Mouse (Mus musculus): ENCODE data around the gene Adamts15. TPM values are rescaled to one million over a fixed set of nuclear protein-coding genes. Genes with fewer than 3 reads are reported as not detected.

Adamts15 gene
- polyA plus RNA-seq, 1 experiment from 2014 or later, result 6.4 TPM

DNA sequence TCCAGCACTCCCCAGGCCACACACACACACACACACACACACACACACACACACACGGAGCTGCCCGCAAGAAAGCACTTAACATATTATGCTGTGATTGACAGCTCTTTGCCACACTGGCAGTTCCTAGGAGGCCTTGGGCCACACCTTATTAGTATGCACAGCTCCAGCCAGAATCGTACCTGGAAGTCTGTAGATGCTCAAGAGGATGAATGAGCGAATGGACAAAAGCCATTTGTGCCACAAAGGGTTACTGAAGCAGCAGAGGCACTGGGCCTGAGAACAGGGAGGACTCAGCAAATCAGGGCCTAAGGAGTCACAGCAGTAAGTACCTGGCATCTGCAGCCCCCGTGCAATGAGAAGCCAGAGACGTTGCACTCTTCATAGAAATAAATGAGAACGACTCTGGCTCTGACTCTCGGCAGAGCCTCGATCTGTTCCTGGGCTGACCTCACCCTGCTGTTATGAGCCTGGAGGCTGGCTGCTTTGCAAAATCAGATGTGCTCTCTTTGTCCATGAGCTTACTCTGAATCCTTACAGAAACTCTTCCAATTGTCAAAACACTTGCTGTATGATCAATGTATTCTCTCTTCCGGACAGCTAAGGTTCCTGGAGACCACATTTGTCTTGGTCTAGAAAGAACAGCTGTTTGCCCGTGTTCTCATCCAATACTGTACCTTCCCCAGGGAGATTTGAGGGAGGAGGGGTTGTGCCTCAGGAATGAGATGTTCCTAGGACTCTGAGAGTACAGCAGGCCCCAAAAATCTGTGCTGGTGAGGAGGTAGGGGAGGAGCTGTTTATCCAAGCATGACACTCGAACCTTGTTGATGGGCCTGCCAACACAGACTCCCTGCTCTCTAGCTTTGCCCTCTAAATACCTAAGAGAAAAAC, 3.5 kb downstream of the Adamts15 start:
- Histone ChIP-seq H3K27ac (no peak overlapping the region), H3K27me3 (ENCODE audit: insufficient read depth, poor library complexity, severe bottlenecking) (peaks cover 38% of the 10 kb centered on the region), H3K9me3 (no peaks in the 10 kb centered on the region), H3K36me3 (no peaks in the 10 kb centered on the region), H3K4me3 (no peak overlapping the region), H3K4me1 (peaks cover 48% of the 10 kb centered on the region)
- DNase-seq (ENCODE audit: low spot score), result no peak
- 53% methylated on average over 12 of the region's 12 CpGs for WGBS

DNA sequence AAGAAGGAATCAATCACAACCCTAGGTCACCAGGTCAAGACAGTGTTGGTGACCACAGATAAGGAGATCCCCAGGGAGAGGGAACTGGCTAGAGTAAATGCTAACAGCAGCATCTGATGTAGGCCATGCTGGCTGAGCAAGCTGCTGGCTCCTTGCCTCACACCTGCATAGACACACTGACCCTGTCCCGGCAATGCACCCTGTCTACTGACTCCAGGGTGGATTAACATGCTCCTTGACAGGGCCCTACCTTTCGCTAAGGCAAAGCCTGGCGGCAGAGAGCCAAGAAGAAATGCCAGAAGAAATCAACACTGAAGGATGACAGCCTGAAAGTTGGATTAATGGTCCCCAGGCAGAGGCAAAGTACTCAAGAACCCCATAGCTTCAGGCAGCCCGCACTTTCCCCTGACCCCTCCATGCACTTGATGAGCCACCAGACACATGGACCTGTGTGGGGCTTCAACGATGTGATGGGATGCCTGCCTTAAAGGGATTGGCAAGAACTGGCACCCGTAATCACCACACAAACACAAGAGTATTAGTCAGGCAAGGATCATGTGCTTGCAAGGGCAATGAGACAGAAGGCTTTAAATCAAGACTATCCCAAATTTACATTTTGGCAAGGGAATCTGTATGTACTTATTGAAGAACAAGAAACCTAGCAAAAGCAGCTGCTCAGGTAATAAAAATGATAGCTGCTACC, 5.8 kb downstream of the Adamts15 start:
- peaks cover 35% of the 10 kb centered on the region for H3K27me3 ChIP-seq (ENCODE audit: insufficient read depth, poor library complexity, severe bottlenecking)
- H3K9me3 ChIP-seq, result no peaks in the 10 kb centered on the region
- no peak overlapping the region for H3K4me3 ChIP-seq
- H3K4me1 ChIP-seq, result peaks cover 33% of the 10 kb centered on the region
- DNase-seq (ENCODE audit: low spot score), result no peak
- H3K27ac ChIP-seq, result no peak overlapping the region
- WGBS, result 75% methylated on average over 6 of the region's 6 CpGs
- peaks cover 3% of the 10 kb centered on the region; the same call in 1 of the 2 replicates for H3K36me3 ChIP-seq

DNA sequence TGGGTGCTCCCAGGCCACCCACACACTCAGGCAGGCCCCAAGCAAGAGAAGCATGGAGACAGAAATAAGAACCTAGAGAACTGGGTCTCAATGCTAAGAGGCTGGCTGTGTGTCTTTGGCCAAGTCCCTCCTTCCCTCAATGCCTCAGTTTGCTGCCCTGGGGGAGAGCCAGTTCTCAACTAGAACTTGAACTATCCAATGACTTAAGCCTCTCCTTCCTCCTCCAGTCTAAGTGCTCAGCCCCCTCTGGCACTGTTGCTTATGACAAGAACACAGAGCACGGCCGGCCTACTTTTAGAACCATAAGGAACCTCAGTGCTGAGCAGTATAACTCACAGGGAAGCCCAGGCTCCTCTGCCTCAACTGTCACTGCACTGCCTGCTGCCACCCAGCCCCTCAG, 8.0 kb downstream of the Adamts15 start:
- WGBS, result 75% methylated on average over 2 of the region's 2 CpGs
- Histone ChIP-seq H3K27me3 (ENCODE audit: insufficient read depth, poor library complexity, severe bottlenecking) (peaks cover 16% of the 10 kb centered on the region), H3K27ac (no peak overlapping the region), H3K36me3 (peaks cover 13% of the 10 kb centered on the region), H3K4me3 (no peak overlapping the region), H3K9me3 (no peaks in the 10 kb centered on the region), H3K4me1 (peaks cover 24% of the 10 kb centered on the region)
- DNase-seq (ENCODE audit: low spot score), result no peak

DNA sequence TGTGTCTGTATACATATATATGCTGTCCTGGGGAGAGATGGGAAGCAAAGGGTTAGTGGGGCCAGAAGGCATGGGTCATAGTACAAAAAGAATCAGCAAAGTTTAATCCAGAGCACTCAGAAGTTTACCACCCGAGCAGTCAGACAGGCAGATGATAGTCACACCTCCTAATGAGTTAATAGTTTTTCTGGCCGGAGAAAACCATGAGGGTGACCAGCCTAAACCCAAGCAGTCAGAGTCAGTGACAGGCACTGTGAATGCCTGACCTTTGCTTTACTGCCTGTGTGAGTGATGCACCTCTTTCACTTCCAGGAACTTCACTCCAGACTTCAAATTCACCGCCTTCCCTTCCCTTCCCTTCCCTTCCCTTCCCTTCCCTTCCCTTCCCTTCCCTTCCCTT, 8.8 kb downstream of the Adamts15 start:
- Histone ChIP-seq H3K36me3 (peaks cover 13% of the 10 kb centered on the region), H3K4me3 (no peak overlapping the region), H3K9me3 (no peaks in the 10 kb centered on the region), H3K27me3 (ENCODE audit: insufficient read depth, poor library complexity, severe bottlenecking) (peaks cover 16% of the 10 kb centered on the region), H3K27ac (no peak overlapping the region), H3K4me1 (peaks cover 18% of the 10 kb centered on the region)
- DNase-seq (ENCODE audit: low spot score), result no peak
- WGBS, result 77% methylated on average over 3 of the region's 3 CpGs

DNA sequence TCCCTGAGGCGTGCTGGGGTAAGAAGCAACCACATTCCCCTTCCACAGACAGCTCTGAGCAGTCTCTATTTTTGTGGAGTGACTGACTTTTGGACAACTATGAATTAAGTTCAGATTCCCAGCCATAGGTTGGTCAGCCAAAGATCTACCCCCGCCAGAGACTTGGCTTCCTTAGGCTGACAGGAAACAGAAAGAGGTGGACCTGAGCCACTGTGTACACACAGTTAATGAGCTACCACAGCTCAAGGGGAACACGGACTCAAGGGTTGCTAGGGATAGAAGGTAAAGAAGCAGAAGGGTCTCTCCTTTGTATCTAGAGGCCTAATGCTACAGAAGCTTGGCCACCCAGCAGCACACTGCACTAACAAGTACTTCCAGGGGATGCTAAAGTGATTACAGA, 10.1 kb downstream of the Adamts15 start:
- Histone ChIP-seq H3K27ac (no peak overlapping the region), H3K4me1 (peaks cover 17% of the 10 kb centered on the region), H3K27me3 (ENCODE audit: insufficient read depth, poor library complexity, severe bottlenecking) (peaks cover 16% of the 10 kb centered on the region), H3K9me3 (no peaks in the 10 kb centered on the region), H3K36me3 (peaks cover 13% of the 10 kb centered on the region), H3K4me3 (no peak overlapping the region)
- 81% methylated on average over 3 of the region's 3 CpGs for WGBS
- no peak for DNase-seq (ENCODE audit: low spot score)

DNA sequence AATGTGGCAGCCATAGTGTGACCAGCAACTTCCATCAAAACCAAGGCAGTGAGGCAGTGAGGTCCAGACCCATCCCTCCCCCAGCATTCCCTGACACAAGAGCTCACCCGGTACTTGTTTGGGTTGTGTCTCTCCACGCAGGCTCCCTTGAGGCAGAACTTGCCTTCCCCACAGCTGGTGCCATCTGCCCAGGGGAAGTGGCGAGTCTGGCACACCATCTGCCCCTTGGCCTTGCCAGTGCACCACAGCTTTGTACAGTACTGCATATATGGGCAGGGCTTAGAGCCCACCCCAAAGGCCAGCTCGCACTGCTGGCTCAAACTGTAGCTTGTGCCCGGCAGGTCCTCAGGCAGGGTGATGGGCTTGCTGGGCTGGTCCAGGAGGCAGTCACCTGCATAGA, 11.8 kb downstream of the Adamts15 start:
- DNase-seq (ENCODE audit: low spot score), result peak; percentile 43
- peaks cover 16% of the 10 kb centered on the region for H3K27me3 ChIP-seq (ENCODE audit: insufficient read depth, poor library complexity, severe bottlenecking)
- H3K4me1 ChIP-seq, result 0 out of 2 replicates have a peak, but pooled peaks cover 7% of the 10 kb centered on the region
- H3K27ac ChIP-seq, result no peak overlapping the region
- peaks cover 18% of the 10 kb centered on the region for H3K36me3 ChIP-seq
- H3K4me3 ChIP-seq, result no peak overlapping the region
- H3K9me3 ChIP-seq, result no peaks in the 10 kb centered on the region
- 81% methylated on average over 5 of the region's 5 CpGs for WGBS

DNA sequence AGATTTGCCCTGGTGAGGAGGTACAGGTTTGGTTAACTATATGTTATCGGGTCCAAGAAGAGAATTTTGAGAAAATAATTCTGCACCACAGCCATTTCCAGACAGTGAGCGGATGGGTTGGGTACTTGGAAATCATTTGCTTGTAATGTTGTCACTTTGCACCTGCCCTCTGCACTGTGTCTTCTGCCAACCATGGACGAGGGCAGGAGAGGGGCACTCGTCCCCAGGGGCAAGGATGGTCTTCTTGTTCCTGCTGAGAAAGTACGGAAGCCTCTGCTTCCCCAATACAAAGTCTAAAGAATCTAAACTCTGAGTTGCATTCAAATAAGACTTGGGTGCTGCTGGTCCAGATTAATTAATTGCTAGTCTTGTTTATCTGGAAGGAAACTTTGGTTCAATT, 13.3 kb downstream of the Adamts15 start:
- H3K9me3 ChIP-seq, result no peaks in the 10 kb centered on the region
- H3K27me3 ChIP-seq (ENCODE audit: insufficient read depth, poor library complexity, severe bottlenecking), result peaks cover 7% of the 10 kb centered on the region
- 83% methylated on average over 5 of the region's 5 CpGs for WGBS
- peak; percentile 43 for DNase-seq (ENCODE audit: low spot score)
- H3K27ac ChIP-seq, result no peak overlapping the region
- H3K4me3 ChIP-seq, result no peak overlapping the region
- peaks cover 28% of the 10 kb centered on the region for H3K36me3 ChIP-seq
- H3K4me1 ChIP-seq, result no peaks in the 10 kb centered on the region

DNA sequence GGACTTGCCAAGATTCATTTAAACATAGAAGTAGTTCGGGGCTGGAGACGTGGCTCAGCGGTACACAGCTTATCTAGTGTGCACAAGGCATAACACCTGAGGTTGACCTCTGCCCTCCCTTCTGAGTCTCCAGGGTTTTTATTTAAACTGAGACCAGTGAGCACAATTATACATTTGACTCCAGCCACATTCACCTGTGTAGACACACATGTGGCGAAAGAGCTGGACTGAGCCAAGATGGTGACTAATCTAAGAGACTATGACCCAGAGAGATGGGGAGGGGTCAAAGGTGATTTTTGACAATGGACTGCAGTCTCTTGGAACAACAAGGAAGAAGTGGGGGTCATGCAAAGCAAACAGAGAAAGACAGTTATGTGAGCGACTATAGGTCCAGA, 14.0 kb downstream of the Adamts15 start:
- no peaks in the 10 kb centered on the region for H3K9me3 ChIP-seq
- no peak overlapping the region for H3K27ac ChIP-seq
- WGBS, result 75% methylated on average over 5 of the region's 5 CpGs
- no peak for DNase-seq (ENCODE audit: low spot score)
- H3K36me3 ChIP-seq, result peaks cover 34% of the 10 kb centered on the region
- H3K4me3 ChIP-seq, result no peak overlapping the region
- peaks cover 5% of the 10 kb centered on the region; the same call in 1 of the 2 replicates for H3K27me3 ChIP-seq (ENCODE audit: insufficient read depth, poor library complexity, severe bottlenecking)
- no peaks in the 10 kb centered on the region for H3K4me1 ChIP-seq

DNA sequence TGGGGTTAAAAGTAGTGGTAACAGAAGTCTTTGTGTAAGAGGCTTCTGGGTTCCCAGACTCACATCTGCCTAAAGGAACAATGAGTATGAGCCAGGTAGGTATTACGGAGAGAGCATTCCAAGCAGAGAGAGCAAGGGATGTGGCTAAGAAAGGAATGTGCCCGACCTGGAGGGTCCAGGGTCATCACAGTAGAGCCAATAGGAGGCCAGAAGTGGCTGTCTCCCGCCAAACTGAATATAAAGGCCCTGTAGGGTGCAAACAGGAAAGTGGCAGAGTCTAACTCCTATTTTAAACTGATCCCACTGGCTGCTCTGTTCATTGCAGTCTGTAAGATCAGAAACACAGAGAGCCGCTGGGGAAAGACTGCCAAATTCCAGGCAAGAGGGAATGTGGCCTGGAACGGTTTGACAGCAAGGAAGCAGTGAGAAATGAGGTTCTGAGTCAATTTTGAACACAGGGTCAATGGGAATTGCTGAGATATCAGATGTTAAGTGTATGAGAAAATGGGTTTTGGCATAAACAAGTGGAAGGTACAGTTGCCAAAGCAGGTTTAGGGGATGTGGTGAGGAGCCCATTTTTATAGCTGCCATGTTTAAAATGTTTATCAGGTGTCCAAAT, 14.5 kb downstream of the Adamts15 start:
- H3K4me1 ChIP-seq, result no peaks in the 10 kb centered on the region
- no peaks in the 10 kb centered on the region for H3K9me3 ChIP-seq
- WGBS, result 69% methylated on average over 5 of the region's 5 CpGs
- peak; percentile 53 for DNase-seq (ENCODE audit: low spot score)
- H3K4me3 ChIP-seq, result no peak overlapping the region
- H3K27ac ChIP-seq, result no peak overlapping the region
- H3K36me3 ChIP-seq, result peaks cover 37% of the 10 kb centered on the region
- H3K27me3 ChIP-seq (ENCODE audit: insufficient read depth, poor library complexity, severe bottlenecking), result peaks cover 5% of the 10 kb centered on the region; the same call in 1 of the 2 replicates

DNA sequence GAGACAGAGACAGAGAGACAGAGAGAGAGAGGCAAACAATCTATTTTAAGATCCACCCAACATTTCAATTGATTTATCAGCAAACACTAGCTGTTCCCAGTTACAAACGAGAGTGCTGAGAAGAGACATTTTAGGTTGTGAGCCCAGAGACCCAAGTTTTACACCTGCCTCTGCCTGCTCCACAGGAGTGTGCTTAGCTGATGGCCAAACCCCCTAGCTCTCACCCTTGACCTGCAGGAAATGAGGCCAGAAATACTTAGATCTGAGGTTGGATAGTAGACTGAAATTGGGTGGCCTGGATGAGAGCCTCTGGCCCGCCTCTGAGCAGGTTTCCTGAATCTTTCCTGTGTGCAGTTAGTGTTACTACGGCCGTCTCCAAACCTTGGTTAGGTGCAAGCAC, 15.8 kb downstream of the Adamts15 start:
- Histone ChIP-seq H3K4me3 (no peak overlapping the region), H3K27me3 (ENCODE audit: insufficient read depth, poor library complexity, severe bottlenecking) (peaks cover 1% of the 10 kb centered on the region; the same call in 1 of the 2 replicates), H3K9me3 (no peaks in the 10 kb centered on the region; the same call in 1 of the 2 replicates), H3K27ac (no peak overlapping the region), H3K4me1 (no peaks in the 10 kb centered on the region), H3K36me3 (peaks cover 48% of the 10 kb centered on the region)
- WGBS, result 72% methylated on average over 4 of the region's 4 CpGs
- DNase-seq (ENCODE audit: low spot score), result peak; percentile 41

DNA sequence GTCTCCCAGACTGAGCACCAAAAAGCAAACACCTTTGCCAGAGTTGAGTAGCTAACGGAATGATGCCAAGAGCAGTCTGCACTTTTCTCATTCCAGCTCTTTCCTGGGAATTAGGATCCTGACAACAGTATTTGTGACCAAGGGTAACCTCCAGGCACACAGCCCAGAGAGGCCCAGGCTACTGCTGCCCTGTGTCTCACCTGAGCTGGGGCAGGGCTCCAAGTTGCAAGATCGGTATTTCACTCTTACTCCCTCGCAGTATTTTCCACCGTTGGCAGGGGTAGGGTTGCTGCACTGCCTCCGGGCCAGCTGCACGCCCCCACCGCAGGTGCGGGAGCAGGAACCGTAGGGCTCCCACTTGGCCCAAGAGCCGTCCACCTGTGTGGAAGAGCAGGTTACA, 16.4 kb downstream of the Adamts15 start:
- no peak for DNase-seq (ENCODE audit: low spot score)
- H3K27ac ChIP-seq, result no peak overlapping the region
- H3K36me3 ChIP-seq, result peaks cover 50% of the 10 kb centered on the region
- no peaks in the 10 kb centered on the region for H3K4me1 ChIP-seq
- H3K9me3 ChIP-seq, result no peaks in the 10 kb centered on the region; the same call in 1 of the 2 replicates
- no peak overlapping the region for H3K4me3 ChIP-seq
- WGBS, result 90% methylated on average over 10 of the region's 10 CpGs
- H3K27me3 ChIP-seq (ENCODE audit: insufficient read depth, poor library complexity, severe bottlenecking), result no peaks in the 10 kb centered on the region

DNA sequence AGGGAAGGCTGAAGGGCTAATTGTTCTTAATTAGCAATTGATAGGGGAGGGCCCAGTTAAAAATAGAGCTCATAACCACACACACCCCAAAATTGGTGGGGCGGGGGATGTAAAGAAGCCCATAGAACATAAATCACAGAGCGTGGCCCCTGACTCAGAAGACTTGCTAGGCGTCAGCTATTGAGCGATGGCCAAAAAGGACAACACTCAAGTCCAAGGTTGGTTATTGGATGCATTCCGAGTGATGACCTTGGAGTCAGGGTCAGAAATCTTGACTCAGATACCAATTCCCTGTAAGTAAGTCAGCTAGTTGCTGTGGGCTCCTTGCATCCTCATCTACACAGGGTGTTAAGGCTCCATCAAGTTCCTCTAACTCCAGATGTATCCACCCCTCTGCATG, 19.0 kb downstream of the Adamts15 start:
- Histone ChIP-seq H3K27me3 (ENCODE audit: insufficient read depth, poor library complexity, severe bottlenecking) (no peaks in the 10 kb centered on the region), H3K4me1 (no peaks in the 10 kb centered on the region), H3K4me3 (no peak overlapping the region), H3K36me3 (peaks cover 58% of the 10 kb centered on the region), H3K9me3 (no peaks in the 10 kb centered on the region; the same call in 1 of the 2 replicates), H3K27ac (no peak overlapping the region)
- DNase-seq (ENCODE audit: low spot score), result no peak
- 94% methylated on average over 5 of the region's 5 CpGs for WGBS

DNA sequence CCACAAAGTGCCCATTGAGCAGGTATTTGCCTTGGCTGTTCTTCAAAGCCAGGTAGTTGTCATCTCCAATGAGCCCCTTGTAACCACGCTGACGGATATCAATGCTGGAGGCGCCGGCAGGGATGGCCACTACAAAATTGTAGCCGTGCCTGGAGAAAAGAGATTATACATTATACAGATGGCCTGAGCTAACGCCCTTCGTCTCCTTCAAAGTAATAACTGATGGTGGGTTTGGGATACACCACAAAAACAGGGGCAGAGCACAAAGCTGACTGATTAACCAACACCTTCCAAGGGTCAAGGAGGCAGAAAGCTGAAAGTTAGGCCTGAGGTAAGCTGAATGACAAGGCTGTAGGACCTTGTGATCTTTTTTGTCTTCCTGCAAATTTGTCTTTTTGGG, 19.6 kb downstream of the Adamts15 start:
- Histone ChIP-seq H3K4me3 (no peak overlapping the region), H3K4me1 (no peaks in the 10 kb centered on the region), H3K36me3 (peaks cover 58% of the 10 kb centered on the region), H3K9me3 (no peaks in the 10 kb centered on the region; the same call in 1 of the 2 replicates), H3K27me3 (ENCODE audit: insufficient read depth, poor library complexity, severe bottlenecking) (no peaks in the 10 kb centered on the region), H3K27ac (no peak overlapping the region)
- no peak for DNase-seq (ENCODE audit: low spot score)
- 89% methylated on average over 7 of the region's 7 CpGs for WGBS

Measured in heart, embryonic 10.5 days (tissue).